Mouse (Mus musculus) embryonic facial prominence, embryonic 12.5 days (tissue): ENCODE data around the gene Mettl26. TPM values are rescaled to one million over a fixed set of nuclear protein-coding genes. Genes with fewer than 3 reads are reported as not detected.
A peak's percentile ranks its signal among the peaks of the same experiment; 100 is the strongest.

Source experiments
- ATAC-seq: fragments of 200-750 bp; cut with Nextera tagmentation; 2 replicates; pipeline ENCODE4 v1.8.0; 2017; ENCODE audit not compliant: insufficient number of reproducible peaks, insufficient read depth, low FRiP score, low TSS enrichment
- H3K27ac ChIP-seq: fragments of 300-500 bp; sonication (generic); 2 replicates; pipeline ENCODE4 v1.5.1; 2016; ENCODE audit warnings: mild to moderate bottlenecking
- H3K27me3 ChIP-seq: fragments of 300-500 bp; sonication (generic); 2 replicates; pipeline ENCODE4 v1.6.1; 2016; ENCODE audit warnings: mild to moderate bottlenecking, moderate library complexity
- H3K36me3 ChIP-seq: fragments of 300-500 bp; sonication (generic); 2 replicates; pipeline ENCODE4 v1.6.1; 2016; ENCODE audit warnings: mild to moderate bottlenecking
- H3K4me1 ChIP-seq: fragments of 300-500 bp; sonication (generic); 2 replicates; pipeline ENCODE4 v1.6.1; 2016
- H3K4me2 ChIP-seq: fragments of 300-500 bp; sonication (generic); replicated peaks from 2 replicates; pipeline ENCODE4 v1.6.1; 2016; ENCODE audit warnings: mild to moderate bottlenecking, moderate library complexity
- H3K4me3 ChIP-seq: fragments of 300-500 bp; sonication (generic); 2 replicates; pipeline ENCODE4 v1.5.1; 2016; ENCODE audit warnings: mild to moderate bottlenecking
- H3K9ac ChIP-seq: fragments of 300-500 bp; sonication (generic); 2 replicates; pipeline ENCODE4 v1.6.1; 2016; ENCODE audit warnings: mild to moderate bottlenecking, moderate library complexity
- H3K9me3 ChIP-seq: fragments of 300-500 bp; sonication (generic); 2 replicates; pipeline ENCODE4 v1.6.1; 2016; ENCODE audit warnings: mild to moderate bottlenecking, moderate library complexity
- WGBS: fragments of 180-500 bp; shearing (Covaris S2); methylation state at CpG from one replicate; pipeline ENCODE4 v1.1.7; 2016; 5-methylcytosine and 5-hydroxymethylcytosine counted together
- polyA plus RNA-seq: library from polyadenylated mRNA; unstranded; fragments of >200 nt; fragmentation: Nextera tagmentation; extraction: Ambion mirVana; gene quantifications from 2 replicates; pipeline ENCODE4 v1.2.1, GENCODE M21; 2016

Gene Mettl26
- polyA plus RNA-seq, 1 experiment from 2014 or later, result 56.8 TPM

GRCm38 (mm10) chr17:25895415-25895814 is 20.5 kb downstream of the Mettl26 start:
- Histone ChIP-seq H3K9me3 (no peaks in the 10 kb centered on the region), H3K27ac (no peak overlapping the region), H3K36me3 (peaks cover 6% of the 10 kb centered on the region; the same call in 1 of the 2 replicates), H3K4me1 (peaks cover 10% of the 10 kb centered on the region), H3K4me2 (no peak overlapping the region), H3K27me3 (no peaks in the 10 kb centered on the region), H3K4me3 (no peak overlapping the region), H3K9ac (no peak overlapping the region)
- 16% methylated on average over 2 of the region's 2 CpGs for WGBS
- ATAC-seq, result no peak

- H3K9ac ChIP-seq, result no peak overlapping the region
- no peak overlapping the region for H3K4me3 ChIP-seq
- 44% methylated on average over 12 of the region's 12 CpGs for WGBS
- peaks cover 10% of the 10 kb centered on the region for H3K4me1 ChIP-seq
- H3K27me3 ChIP-seq, result no peaks in the 10 kb centered on the region
- no peak overlapping the region for H3K4me2 ChIP-seq
- H3K9me3 ChIP-seq, result no peaks in the 10 kb centered on the region
- H3K36me3 ChIP-seq, result peaks cover 9% of the 10 kb centered on the region
- H3K27ac ChIP-seq, result no peak overlapping the region
- no peak for ATAC-seq
These were observed 21.0 kb downstream of the Mettl26 start for GRCm38 (mm10) chr17:25895891-25896290.

- H3K27ac ChIP-seq, result no peak overlapping the region
- peaks cover 10% of the 10 kb centered on the region for H3K36me3 ChIP-seq
- H3K27me3 ChIP-seq, result no peaks in the 10 kb centered on the region
- H3K4me3 ChIP-seq, result no peak overlapping the region
- no peak overlapping the region for H3K9ac ChIP-seq
- 100% methylated on average over 1 of the region's 1 CpGs for WGBS
- H3K4me1 ChIP-seq, result peaks cover 7% of the 10 kb centered on the region
- H3K4me2 ChIP-seq, result no peak overlapping the region
- ATAC-seq, result no peak
- H3K9me3 ChIP-seq, result no peaks in the 10 kb centered on the region
These were observed 25.3 kb downstream of the Mettl26 start for GRCm38 (mm10) chr17:25900193-25900592.

GRCm38 (mm10) chr17:25903061-25903460 is 28.2 kb downstream of the Mettl26 start:
- no peak overlapping the region for H3K9ac ChIP-seq
- no peaks in the 10 kb centered on the region for H3K27me3 ChIP-seq
- no peak overlapping the region for H3K4me2 ChIP-seq
- no peaks in the 10 kb centered on the region for H3K9me3 ChIP-seq
- WGBS, result 83% methylated on average over 3 of the region's 3 CpGs
- no peak overlapping the region for H3K27ac ChIP-seq
- peaks cover 13% of the 10 kb centered on the region for H3K36me3 ChIP-seq
- H3K4me3 ChIP-seq, result no peak overlapping the region
- ATAC-seq, result no peak
- no peaks in the 10 kb centered on the region for H3K4me1 ChIP-seq

- H3K36me3 ChIP-seq, result 0 out of 2 replicates have a peak, but pooled peaks cover 9% of the 10 kb centered on the region
- H3K4me2 ChIP-seq, result no peak overlapping the region
- no peak for ATAC-seq
- H3K4me3 ChIP-seq, result no peak overlapping the region
- WGBS, result 83% methylated on average over 2 of the region's 2 CpGs
- no peaks in the 10 kb centered on the region for H3K9me3 ChIP-seq
- H3K9ac ChIP-seq, result no peak overlapping the region
- H3K27me3 ChIP-seq, result no peaks in the 10 kb centered on the region
- H3K27ac ChIP-seq, result no peak overlapping the region
- no peaks in the 10 kb centered on the region for H3K4me1 ChIP-seq
These were observed 32.8 kb downstream of the Mettl26 start for GRCm38 (mm10) chr17:25907640-25908039.

- no peak overlapping the region for H3K4me3 ChIP-seq
- H3K27me3 ChIP-seq, result no peaks in the 10 kb centered on the region
- no peak overlapping the region for H3K4me2 ChIP-seq
- H3K9ac ChIP-seq, result no peak overlapping the region
- H3K9me3 ChIP-seq, result no peaks in the 10 kb centered on the region
- no peak overlapping the region for H3K27ac ChIP-seq
- H3K36me3 ChIP-seq, result 0 out of 2 replicates have a peak, but pooled peaks cover 9% of the 10 kb centered on the region
- ATAC-seq, result no peak
- 88% methylated on average over 4 of the region's 4 CpGs for WGBS
- no peaks in the 10 kb centered on the region for H3K4me1 ChIP-seq
These were observed 36.9 kb downstream of the Mettl26 start for GRCm38 (mm10) chr17:25911816-25912215.

- no peak for ATAC-seq
- Histone ChIP-seq H3K27me3 (no peaks in the 10 kb centered on the region), H3K9me3 (no peaks in the 10 kb centered on the region), H3K4me1 (peaks cover 8% of the 10 kb centered on the region), H3K4me3 (no peak overlapping the region), H3K4me2 (no peak overlapping the region), H3K9ac (no peak overlapping the region), H3K36me3 (0 out of 2 replicates have a peak, but pooled peaks cover 4% of the 10 kb centered on the region), H3K27ac (no peak overlapping the region)
- WGBS, result 89% methylated on average over 14 of the region's 14 CpGs
These were observed 38.5 kb downstream of the Mettl26 start for GRCm38 (mm10) chr17:25913186-25913876.

GRCm38 (mm10) chr17:25913877-25914275 is 39.0 kb downstream of the Mettl26 start:
- WGBS, result 64% methylated on average over 1 of the region's 1 CpGs
- Histone ChIP-seq H3K9me3 (no peaks in the 10 kb centered on the region), H3K4me3 (no peak overlapping the region), H3K4me2 (no peak overlapping the region), H3K27me3 (no peaks in the 10 kb centered on the region), H3K27ac (no peak overlapping the region), H3K9ac (no peak overlapping the region), H3K36me3 (0 out of 2 replicates have a peak, but pooled peaks cover 4% of the 10 kb centered on the region), H3K4me1 (peaks cover 13% of the 10 kb centered on the region)
- no peak for ATAC-seq

GRCm38 (mm10) chr17:25914295-25914694 is 39.4 kb downstream of the Mettl26 start:
- Histone ChIP-seq H3K9ac (no peak overlapping the region), H3K4me2 (no peak overlapping the region), H3K27ac (no peak overlapping the region), H3K27me3 (no peaks in the 10 kb centered on the region), H3K4me3 (no peak overlapping the region), H3K4me1 (peaks cover 13% of the 10 kb centered on the region), H3K9me3 (no peaks in the 10 kb centered on the region), H3K36me3 (0 out of 2 replicates have a peak, but pooled peaks cover 4% of the 10 kb centered on the region)
- no peak for ATAC-seq
- 89% methylated on average over 4 of the region's 4 CpGs for WGBS

- Histone ChIP-seq H3K9me3 (no peaks in the 10 kb centered on the region), H3K4me2 (no peak overlapping the region), H3K27ac (no peak overlapping the region), H3K36me3 (0 out of 2 replicates have a peak, but pooled peaks cover 1% of the 10 kb centered on the region), H3K9ac (no peak overlapping the region), H3K4me1 (peaks cover 17% of the 10 kb centered on the region), H3K27me3 (no peaks in the 10 kb centered on the region), H3K4me3 (no peak overlapping the region)
- no peak for ATAC-seq
- WGBS, result 85% methylated on average over 8 of the region's 8 CpGs
These were observed 42.2 kb downstream of the Mettl26 start for GRCm38 (mm10) chr17:25916931-25917647.

GRCm38 (mm10) chr17:25918037-25918750 is 43.3 kb downstream of the Mettl26 start:
- H3K9ac ChIP-seq, result peak overlapping the region; percentile 71
- H3K27ac ChIP-seq, result no peak overlapping the region
- no peaks in the 10 kb centered on the region for H3K9me3 ChIP-seq
- peaks cover 17% of the 10 kb centered on the region for H3K4me1 ChIP-seq
- peak overlapping the region; percentile 95 for H3K4me3 ChIP-seq
- peak overlapping the region; percentile 80 for H3K4me2 ChIP-seq
- WGBS, result 83% methylated on average over 9 of the region's 9 CpGs
- H3K27me3 ChIP-seq, result no peaks in the 10 kb centered on the region
- no peaks in the 10 kb centered on the region for H3K36me3 ChIP-seq
- ATAC-seq, result no peak
